Mouse (Mus musculus) megakaryocyte, embryonic 14.5 days (primary cell): ENCODE measurements at regions not wholly inside any gene's neighbourhood (a gene's known extent, or its start where the extent isn't known, plus 50 kb on each side); places are given as distances from the start of the nearest gene placed in this dataset.

Experiments
- H3K27me3 ChIP-seq: replicated peaks from 2 replicates; pipeline ENCODE3; 2012; ENCODE audit warnings: inconsistent platforms
- H3K36me3 ChIP-seq: replicated peaks from 2 replicates; pipeline ENCODE3; 2012; ENCODE audit warnings: low read length, inconsistent platforms, mixed read lengths
- H3K4me1 ChIP-seq: 2 replicates; pipeline ENCODE4 v1.6.1; 2012; ENCODE audit warnings: inconsistent platforms
- H3K4me3 ChIP-seq: replicated peaks from 2 replicates; pipeline ENCODE3; 2012; ENCODE audit warnings: moderate library complexity, mild to moderate bottlenecking, inconsistent platforms
- H3K9me3 ChIP-seq: 2 replicates; pipeline ENCODE4 v1.6.1; 2012; ENCODE audit warnings: inconsistent platforms
- FLI1 ChIP-seq: IDR thresholded peaks from 2 replicates; pipeline ENCODE4 v1.6.1; 2012; ENCODE audit warnings: low read length, inconsistent platforms, mixed read lengths
- GATA1 ChIP-seq: IDR thresholded peaks from 3 replicates; pipeline ENCODE4 v1.6.1; 2012; ENCODE audit warnings: mixed read lengths, low read length, inconsistent platforms, borderline replicate concordance

GRCm38 (mm10) chr3:130795396-130795795 is 65.2 kb upstream of the Rpl34 start:
- no peaks in the 10 kb centered on the region for H3K36me3 ChIP-seq
- peaks cover 3% of the 10 kb centered on the region for H3K9me3 ChIP-seq
- no peaks in the 10 kb centered on the region for H3K4me1 ChIP-seq
- no peak for TF ChIP-seq FLI1
- TF ChIP-seq GATA1 = no peak
- no peak overlapping the region for H3K4me3 ChIP-seq
- peaks cover 5% of the 10 kb centered on the region for H3K27me3 ChIP-seq

- TF ChIP-seq GATA1 (no peak), FLI1 (no peak)
- no peaks in the 10 kb centered on the region for H3K36me3 ChIP-seq
- no peak overlapping the region for H3K4me3 ChIP-seq
- no peaks in the 10 kb centered on the region for H3K4me1 ChIP-seq
- peaks cover 5% of the 10 kb centered on the region for H3K27me3 ChIP-seq
- peaks cover 3% of the 10 kb centered on the region for H3K9me3 ChIP-seq
Observed at GRCm38 (mm10) chr3:130794142-130794925, 64.1 kb upstream of the Rpl34 start.

- TF ChIP-seq FLI1 = no peak
- TF ChIP-seq GATA1 = no peak
- Histone ChIP-seq H3K27me3 (peaks cover 13% of the 10 kb centered on the region), H3K36me3 (no peaks in the 10 kb centered on the region), H3K4me1 (no peaks in the 10 kb centered on the region), H3K9me3 (no peaks in the 10 kb centered on the region), H3K4me3 (no peak overlapping the region)
Observed at GRCm38 (mm10) chr3:130780706-130781240, 50.6 kb upstream of the Rpl34 start.
